Mouse (Mus musculus) kidney, embryonic 16.5 days (tissue): ENCODE results near the gene Dmxl2. TPM values are rescaled to one million over a fixed set of nuclear protein-coding genes. Genes with fewer than 3 reads are reported as not detected.

Experiments used
- ATAC-seq: fragments of 200-750 bp; cut with Nextera tagmentation; 2 replicates; pipeline ENCODE4 v1.8.0; 2017; ENCODE audit warnings: moderate TSS enrichment; ENCODE audit not compliant: low FRiP score, low TSS enrichment
- H3K27ac ChIP-seq: fragments of 300-500 bp; sonication (generic); 2 replicates; pipeline ENCODE4 v1.5.1; 2014; ENCODE audit warnings: low read length
- H3K27me3 ChIP-seq: fragments of 300-500 bp; sonication (generic); 2 replicates; pipeline ENCODE4 v1.6.1; 2014; ENCODE audit warnings: low read length, control low read depth, mixed read lengths; ENCODE audit not compliant: insufficient read depth
- H3K36me3 ChIP-seq: fragments of 300-500 bp; sonication (generic); 2 replicates; pipeline ENCODE4 v1.6.1; 2014; ENCODE audit warnings: low read length, control low read depth, mixed read lengths; ENCODE audit not compliant: insufficient read depth
- H3K4me1 ChIP-seq: fragments of 300-500 bp; sonication (generic); 2 replicates; pipeline ENCODE4 v1.6.1; 2014; ENCODE audit warnings: low read length, control low read depth, mixed read lengths; ENCODE audit not compliant: insufficient read depth
- H3K4me2 ChIP-seq: fragments of 300-500 bp; sonication (generic); replicated peaks from 2 replicates; pipeline ENCODE4 v1.6.1; 2014; ENCODE audit warnings: low read depth, low read length
- H3K4me3 ChIP-seq: fragments of 300-500 bp; sonication (generic); 2 replicates; pipeline ENCODE4 v1.5.1; 2014; ENCODE audit warnings: mild to moderate bottlenecking, low read length
- H3K9ac ChIP-seq: fragments of 300-500 bp; sonication (generic); replicated peaks from 2 replicates; pipeline ENCODE4 v1.6.1; 2014; ENCODE audit warnings: low read length
- H3K9me3 ChIP-seq: fragments of 300-500 bp; sonication (generic); 2 replicates; pipeline ENCODE4 v1.6.1; 2016; ENCODE audit warnings: low read length, control low read depth
- whole genome bisulfite sequencing: fragments of 180-500 bp; shearing (Covaris S2); extraction: QIAGEN DNeasy Blood & Tissue Kit; methylation state at CpG from one replicate; pipeline ENCODE4 v1.1.7; 2014; 5-methylcytosine and 5-hydroxymethylcytosine counted together
- polyA plus RNA-seq: library from polyadenylated mRNA; unstranded; fragments of >200 nt; fragmentation: Nextera tagmentation; extraction: Ambion mirVana; gene quantifications from 2 replicates; pipeline ENCODE4 v1.2.1, GENCODE M21; 2015

Dmxl2 gene
- polyA plus RNA-seq, 1 experiment from 2014 or later: 4.7 TPM

DNA sequence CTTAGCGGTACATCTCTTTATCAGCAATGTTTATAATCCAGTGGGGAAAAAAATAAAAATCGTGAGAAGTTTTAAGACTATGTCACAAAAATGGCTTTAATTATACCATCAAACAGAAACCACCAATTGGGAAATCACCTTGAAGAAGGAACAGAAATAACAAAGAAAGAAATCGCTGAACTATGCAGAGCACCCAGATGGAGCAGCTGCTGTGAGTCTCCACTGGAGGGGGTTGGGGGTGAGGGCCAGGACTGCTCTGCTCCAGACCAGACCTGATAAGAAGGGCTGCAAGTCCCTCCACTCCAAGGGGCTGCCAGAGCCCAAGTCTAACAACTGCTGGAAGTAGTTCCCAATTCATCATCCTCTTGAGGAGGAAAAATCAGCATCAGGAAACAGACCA, 23.3 kb downstream of the Dmxl2 start:
- Histone ChIP-seq H3K9me3 (no peaks in the 10 kb centered on the region), H3K9ac (no peak overlapping the region)
- no peak for ATAC-seq

DNA sequence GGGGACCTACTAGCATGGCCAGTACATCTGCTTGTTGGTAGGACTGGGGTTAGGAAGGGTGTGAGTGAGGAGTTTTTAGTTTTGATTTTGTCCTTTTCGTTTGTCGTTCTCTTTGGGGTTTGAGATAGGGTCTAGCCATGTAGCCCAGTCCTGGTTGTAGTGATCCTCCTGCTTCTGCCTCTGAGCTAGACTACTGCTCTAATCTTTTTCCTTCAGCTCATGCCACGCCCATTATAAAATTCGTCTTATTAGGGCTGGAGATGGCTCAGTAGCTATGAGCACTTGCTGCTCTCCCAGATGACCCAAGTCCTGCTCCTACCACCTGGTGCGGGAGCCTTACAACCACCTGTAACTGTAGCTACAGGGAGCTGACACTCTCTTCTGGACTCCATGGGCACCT, 26.9 kb downstream of the Dmxl2 start:
- 94% methylated on average over 5 of the region's 5 CpGs for WGBS
- no peaks in the 10 kb centered on the region for H3K9me3 ChIP-seq

More for the DNA sequence above, 23.3 kb downstream of the Dmxl2 start:
- H3K4me3 ChIP-seq: no peak overlapping the region
- no peaks in the 10 kb centered on the region for H3K4me1 ChIP-seq
- H3K36me3 ChIP-seq: no peaks in the 10 kb centered on the region
- no peak overlapping the region for H3K4me2 ChIP-seq
- no peaks in the 10 kb centered on the region for H3K27me3 ChIP-seq
- WGBS: 74% methylated on average over 3 of the region's 3 CpGs
- no peak overlapping the region for H3K27ac ChIP-seq

DNA sequence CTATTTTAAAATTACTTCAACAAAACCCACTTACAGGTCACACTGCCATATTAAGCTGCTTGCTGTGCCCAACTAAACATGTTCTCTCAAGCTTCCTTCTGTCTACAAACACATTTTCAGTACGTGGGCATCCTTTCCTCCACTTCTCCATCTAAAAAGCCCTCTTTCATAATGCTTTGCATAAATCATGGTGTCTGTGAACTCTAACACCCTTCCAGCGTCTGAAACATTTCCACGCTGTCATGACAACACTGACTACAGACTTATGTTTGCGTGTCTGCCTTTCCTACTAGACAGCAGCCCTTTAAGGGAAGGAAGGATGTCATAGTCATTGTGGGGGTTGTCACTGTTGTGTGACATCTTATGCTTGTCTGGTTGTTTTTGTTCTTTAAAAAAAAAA, 27.4 kb downstream of the Dmxl2 start:
- Histone ChIP-seq H3K4me3 (no peak overlapping the region), H3K36me3 (no peaks in the 10 kb centered on the region), H3K9me3 (no peaks in the 10 kb centered on the region), H3K4me2 (no peak overlapping the region), H3K9ac (no peak overlapping the region), H3K4me1 (no peaks in the 10 kb centered on the region), H3K27me3 (no peaks in the 10 kb centered on the region), H3K27ac (no peak overlapping the region)
- ATAC-seq: no peak
- WGBS: 51% methylated on average over 4 of the region's 4 CpGs

More for the DNA sequence above, 26.9 kb downstream of the Dmxl2 start:
- H3K36me3 ChIP-seq: no peaks in the 10 kb centered on the region
- no peaks in the 10 kb centered on the region for H3K4me1 ChIP-seq
- no peaks in the 10 kb centered on the region for H3K27me3 ChIP-seq
- H3K4me3 ChIP-seq: no peak overlapping the region
- H3K9ac ChIP-seq: no peak overlapping the region
- no peak for ATAC-seq
- no peak overlapping the region for H3K27ac ChIP-seq
- H3K4me2 ChIP-seq: no peak overlapping the region

DNA sequence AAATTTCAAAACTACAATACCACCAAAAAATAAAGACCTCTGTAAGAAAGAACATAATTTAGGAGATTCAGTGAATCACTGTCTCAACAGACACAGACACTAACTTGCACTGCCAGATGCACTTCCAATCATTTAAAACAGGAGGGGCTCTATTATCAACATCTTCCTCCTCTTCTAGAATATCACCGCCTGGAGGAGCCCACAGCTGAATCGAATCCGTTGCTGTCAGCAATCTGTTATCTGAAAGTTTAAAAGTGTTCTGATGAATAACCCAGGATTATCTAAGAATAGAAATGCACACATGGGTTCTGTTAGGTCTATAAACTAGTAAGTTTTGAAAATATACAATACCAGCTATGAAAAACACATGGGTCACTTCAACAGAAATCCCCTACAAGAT, 28.6 kb downstream of the Dmxl2 start:
- ATAC-seq: no peak
- WGBS: 29% methylated on average over 3 of the region's 3 CpGs

DNA sequence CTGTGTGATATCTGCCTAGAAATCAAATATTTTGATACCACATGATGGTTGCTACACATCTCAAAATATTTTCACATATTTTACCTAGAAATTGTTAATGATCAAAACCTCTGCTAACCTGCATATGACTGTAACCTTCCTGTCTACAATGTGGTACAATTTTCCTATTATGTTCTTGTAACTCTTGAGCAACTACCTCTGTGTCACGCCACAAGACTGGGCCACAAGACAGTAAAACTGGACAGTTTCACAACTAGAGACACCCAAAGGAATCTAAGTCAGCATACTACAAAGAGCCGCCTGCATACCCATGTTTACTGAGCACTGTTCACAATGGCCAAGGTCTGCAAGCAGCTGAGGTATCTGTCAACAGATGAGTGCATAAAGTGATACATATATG, 32.1 kb downstream of the Dmxl2 start:
- no peak for ATAC-seq
- no peaks in the 10 kb centered on the region for H3K27me3 ChIP-seq
- H3K4me1 ChIP-seq: no peaks in the 10 kb centered on the region
- H3K9ac ChIP-seq: no peak overlapping the region
- H3K9me3 ChIP-seq: no peaks in the 10 kb centered on the region
- H3K4me3 ChIP-seq: no peak overlapping the region
- WGBS: 93% methylated on average over 2 of the region's 2 CpGs
- no peak overlapping the region for H3K4me2 ChIP-seq
- no peaks in the 10 kb centered on the region for H3K36me3 ChIP-seq
- H3K27ac ChIP-seq: no peak overlapping the region

More for the DNA sequence above, 28.6 kb downstream of the Dmxl2 start:
- Histone ChIP-seq H3K27ac (no peak overlapping the region), H3K27me3 (no peaks in the 10 kb centered on the region), H3K4me2 (no peak overlapping the region), H3K4me3 (no peak overlapping the region), H3K9ac (no peak overlapping the region), H3K4me1 (no peaks in the 10 kb centered on the region), H3K36me3 (no peaks in the 10 kb centered on the region), H3K9me3 (no peaks in the 10 kb centered on the region)

DNA sequence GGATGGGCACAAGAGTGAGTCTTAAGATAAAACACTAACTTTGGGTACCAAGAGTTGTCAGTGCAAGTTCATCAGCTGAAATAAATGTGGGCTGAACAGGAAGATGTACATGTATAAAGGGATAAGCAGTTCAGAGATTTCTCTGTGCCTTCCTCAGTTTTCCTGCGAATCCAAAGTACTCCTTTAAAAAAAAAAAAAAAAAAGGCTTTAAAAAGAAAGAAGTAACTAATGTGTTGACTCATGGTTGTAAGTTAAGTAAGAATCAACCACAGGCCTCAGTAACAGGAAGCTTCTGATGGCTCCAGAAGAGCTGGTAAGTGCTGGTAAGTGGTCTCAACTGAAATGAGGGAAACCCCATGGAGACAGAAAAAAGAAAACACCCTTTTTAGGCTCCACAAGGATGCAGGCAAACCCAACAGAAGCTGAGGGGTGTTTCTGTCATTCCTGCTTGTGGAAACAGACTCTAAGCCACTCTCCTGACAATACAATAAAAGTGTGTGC, 33.9 kb downstream of the Dmxl2 start:
- Histone ChIP-seq H3K9ac (no peak overlapping the region), H3K27ac (no peak overlapping the region), H3K27me3 (no peaks in the 10 kb centered on the region), H3K36me3 (no peaks in the 10 kb centered on the region), H3K4me1 (no peaks in the 10 kb centered on the region), H3K9me3 (no peaks in the 10 kb centered on the region), H3K4me2 (no peak overlapping the region), H3K4me3 (no peak overlapping the region)
- 81% methylated on average over 1 of the region's 1 CpGs for WGBS
- no peak for ATAC-seq

DNA sequence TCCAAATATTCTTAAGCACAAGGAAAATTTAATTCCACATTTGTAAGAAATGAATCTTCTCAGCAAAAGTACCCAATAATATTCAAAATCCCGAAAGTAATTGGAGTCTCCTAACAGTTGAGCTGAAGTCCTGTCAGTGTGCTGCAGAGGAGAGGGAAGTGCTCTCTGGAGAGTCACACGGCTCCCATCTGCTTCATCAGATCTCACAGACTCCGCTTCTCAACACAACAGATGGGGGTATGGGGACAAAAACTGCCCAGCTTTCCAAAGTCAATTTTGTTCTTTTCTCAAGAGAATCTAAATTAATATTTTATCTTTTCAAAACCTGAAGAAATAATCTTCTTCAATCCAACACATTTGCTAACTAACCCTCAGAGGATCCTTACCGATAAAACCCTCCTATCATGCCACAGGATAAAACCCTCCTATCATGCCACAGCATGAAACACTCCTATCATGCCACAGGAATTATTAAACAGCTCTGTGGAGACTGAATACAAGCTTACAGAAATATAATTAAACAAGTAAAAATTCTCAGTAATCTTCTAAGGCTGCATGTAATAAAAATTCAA, 37.9 kb downstream of the Dmxl2 start:
- Histone ChIP-seq H3K27ac (no peak overlapping the region), H3K9me3 (no peaks in the 10 kb centered on the region), H3K9ac (no peak overlapping the region), H3K4me1 (no peaks in the 10 kb centered on the region), H3K4me2 (no peak overlapping the region), H3K27me3 (no peaks in the 10 kb centered on the region), H3K36me3 (no peaks in the 10 kb centered on the region), H3K4me3 (no peak overlapping the region)
- 87% methylated on average over 4 of the region's 4 CpGs for WGBS
- no peak for ATAC-seq

DNA sequence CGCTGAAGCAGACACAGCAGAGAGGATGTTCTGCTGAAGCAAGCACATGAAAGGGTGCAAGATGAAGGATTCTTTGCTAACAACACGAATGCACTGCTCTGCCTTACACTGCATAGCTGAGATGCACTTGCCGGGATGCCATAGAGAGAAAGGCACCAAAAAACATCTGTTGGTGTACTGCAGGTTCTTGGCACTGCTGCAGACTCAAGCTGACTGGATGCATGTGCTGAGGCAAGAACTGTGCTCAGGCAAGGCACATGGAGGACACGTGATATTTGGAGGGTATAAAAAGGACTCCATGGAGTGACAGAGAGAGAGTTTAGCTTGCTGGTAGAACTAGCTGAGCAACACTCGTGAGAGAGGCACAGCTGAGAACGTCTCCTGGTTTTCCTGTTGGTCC, 62.4 kb downstream of the Dmxl2 start:
- Histone ChIP-seq H3K9ac (no peak overlapping the region), H3K27me3 (no peaks in the 10 kb centered on the region), H3K4me1 (no peaks in the 10 kb centered on the region), H3K4me3 (no peak overlapping the region), H3K4me2 (no peak overlapping the region), H3K27ac (no peak overlapping the region), H3K36me3 (no peaks in the 10 kb centered on the region), H3K9me3 (no peaks in the 10 kb centered on the region)
- 87% methylated on average over 6 of the region's 6 CpGs for WGBS
- ATAC-seq: no peak

DNA sequence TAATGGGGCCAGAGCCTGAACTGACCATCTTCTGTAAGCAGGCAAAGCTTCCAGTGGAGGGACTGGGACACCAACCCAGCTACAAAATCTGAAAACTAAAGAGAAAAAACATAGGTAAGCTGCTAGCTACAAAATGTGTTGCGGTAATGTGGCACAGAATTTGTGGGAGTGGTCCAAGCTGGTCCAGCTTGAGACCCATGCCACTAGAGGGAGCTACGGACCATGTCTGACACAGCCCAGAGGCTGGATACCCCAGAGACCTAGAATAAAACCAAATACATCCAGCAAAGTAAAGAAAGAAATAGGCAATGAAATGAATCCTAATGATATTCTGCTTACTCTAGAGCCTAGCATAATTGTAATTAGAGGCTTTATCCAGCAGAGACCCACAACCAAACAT, 63.2 kb downstream of the Dmxl2 start:
- H3K9me3 ChIP-seq: no peaks in the 10 kb centered on the region
- H3K9ac ChIP-seq: no peak overlapping the region
- WGBS: 22% methylated on average over 2 of the region's 2 CpGs
- no peak overlapping the region for H3K27ac ChIP-seq
- H3K4me3 ChIP-seq: no peak overlapping the region
- peak; percentile 69; the same call in 1 of the 2 replicates for ATAC-seq
- no peaks in the 10 kb centered on the region for H3K36me3 ChIP-seq
- no peaks in the 10 kb centered on the region for H3K4me1 ChIP-seq
- no peaks in the 10 kb centered on the region for H3K27me3 ChIP-seq
- no peak overlapping the region for H3K4me2 ChIP-seq

DNA sequence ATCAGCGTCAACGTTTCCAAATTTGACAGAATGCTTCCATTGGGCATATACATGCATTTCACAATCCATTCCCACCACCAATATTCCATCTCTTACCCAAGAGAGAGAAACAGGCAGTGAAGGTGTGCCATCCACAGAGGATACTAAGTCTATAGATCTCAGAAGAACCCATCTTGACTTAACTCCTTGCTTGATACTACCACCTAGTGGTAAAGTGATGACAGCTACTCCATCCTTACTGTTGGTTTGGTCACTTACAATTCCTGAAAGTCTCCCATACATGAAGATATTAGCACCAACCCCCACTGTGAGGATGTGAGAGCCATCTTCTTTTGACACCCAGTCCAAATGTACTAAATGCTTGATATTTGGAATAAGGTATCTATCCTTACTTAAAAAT, 85.2 kb downstream of the Dmxl2 start:
- Histone ChIP-seq H3K4me1 (no peaks in the 10 kb centered on the region), H3K9ac (no peak overlapping the region), H3K27ac (no peak overlapping the region), H3K27me3 (no peaks in the 10 kb centered on the region), H3K4me3 (no peak overlapping the region), H3K36me3 (no peaks in the 10 kb centered on the region), H3K9me3 (0 out of 2 replicates have a peak, but pooled peaks cover 3% of the 10 kb centered on the region), H3K4me2 (no peak overlapping the region)
- WGBS: 93% methylated on average over 2 of the region's 2 CpGs
- ATAC-seq: no peak
